In genomic region chr12:101026518-101026917, GRCm38 (mm10) we compare ENCODE assay signal across 9 mouse cellular contexts. TPM values are rescaled to one million over a fixed set of nuclear protein-coding genes. Genes with fewer than 3 reads are reported as not detected.
DNase-seq lines count a peak whose midpoint lies in the region; ATAC-seq and TF ChIP-seq lines count a peak whose summit lies in the region.
"Had no signal": no experiment of that assay in that cellular context is flagged by ENCODE, and none has a peak within 500 bp of the region (broad histone marks: within the 10 kb centered on the region; RNA-seq: fewer than 3 reads in every experiment).

No protein-coding gene starts in this region.

- H3K27me3 ChIP-seq in forebrain, embryonic 12.5 days = no peaks in the 10 kb centered on the region
- H3K27me3 ChIP-seq in limb, embryonic 12.5 days = peaks cover 40% of the 10 kb centered on the region
- no peaks in the 10 kb centered on the region for H3K27me3 ChIP-seq in neural tube, embryonic 12.5 days (replicated peaks)

- no peaks in the 10 kb centered on the region for H3K9me3 ChIP-seq in forebrain, embryonic 12.5 days
- no peaks in the 10 kb centered on the region for H3K9me3 ChIP-seq in limb, embryonic 12.5 days
- no peaks in the 10 kb centered on the region for H3K9me3 ChIP-seq in neural tube, embryonic 12.5 days

- no peak for DNase-seq in layer of hippocampus, adult 2 months (ENCODE audit: low spot score in 2 of 2)
- DNase-seq in layer of hippocampus, adult 11-12 months (ENCODE audit: low spot score) = no peak
- DNase-seq in natural killer cell, adult 2 months (ENCODE audit: low spot score in 2 of 2) = no peak
- DNase-seq in left cerebral cortex, adult 8-10 months (ENCODE audit: low spot score in 2 of 2) = no peak
- no peak for DNase-seq in right cerebral cortex, adult 18-20 months

- WGBS in forebrain, embryonic 12.5 days = 43% methylated on average over 7 of the region's 7 CpGs
- 63% methylated on average over 7 of the region's 7 CpGs for WGBS in limb, embryonic 12.5 days
- 45% methylated on average over 7 of the region's 7 CpGs for WGBS in neural tube, embryonic 12.5 days

- no peak for ATAC-seq in forebrain, embryonic 12.5 days (ENCODE audit: low FRiP score)
- no peak for ATAC-seq in limb, embryonic 12.5 days (ENCODE audit: insufficient number of reproducible peaks, insufficient read depth, low FRiP score, low TSS enrichment, low read depth)
- no peak for ATAC-seq in neural tube, embryonic 12.5 days (ENCODE audit: low FRiP score, low read depth)

- H3K27ac ChIP-seq in layer of hippocampus, adult 2 months = peak overlapping the region; percentile 61; the same call in 1 of the 2 replicates
- H3K27ac ChIP-seq in forebrain, embryonic 12.5 days = peak overlapping the region; percentile 97; the same call in 1 of the 2 replicates
- H3K27ac ChIP-seq in limb, embryonic 12.5 days = no peak overlapping the region
- H3K27ac ChIP-seq in neural tube, embryonic 12.5 days = no peak overlapping the region
- H3K27ac ChIP-seq: macrophage had no signal

- no peak for TF ChIP-seq CTCF in layer of hippocampus, adult 2 months (conservative IDR thresholded peaks at IDR 0.05)

- H3K9ac ChIP-seq in forebrain, embryonic 12.5 days = peak overlapping the region; percentile 93
- no peak overlapping the region for H3K9ac ChIP-seq in limb, embryonic 12.5 days (replicated peaks)
- peak overlapping the region; percentile 78 for H3K9ac ChIP-seq in neural tube, embryonic 12.5 days

- peak overlapping the region; percentile 69 for H3K4me3 ChIP-seq in layer of hippocampus, adult 2 months
- H3K4me3 ChIP-seq in forebrain, embryonic 12.5 days (replicated peaks) = peak overlapping the region; percentile 82
- H3K4me3 ChIP-seq in limb, embryonic 12.5 days (replicated peaks) = peak overlapping the region; percentile 65; the same call in 1 of the 2 replicates
- H3K4me3 ChIP-seq in neural tube, embryonic 12.5 days = peak overlapping the region; percentile 62

- H3K36me3 ChIP-seq in forebrain, embryonic 12.5 days (replicated peaks) = peaks cover 15% of the 10 kb centered on the region
- H3K36me3 ChIP-seq in limb, embryonic 12.5 days = no peaks in the 10 kb centered on the region
- peaks cover 7% of the 10 kb centered on the region; the same call in 1 of the 2 replicates for H3K36me3 ChIP-seq in neural tube, embryonic 12.5 days

- peaks cover 53% of the 10 kb centered on the region for H3K4me1 ChIP-seq in forebrain, embryonic 12.5 days
- peaks cover 24% of the 10 kb centered on the region for H3K4me1 ChIP-seq in limb, embryonic 12.5 days (replicated peaks)
- peaks cover 35% of the 10 kb centered on the region for H3K4me1 ChIP-seq in neural tube, embryonic 12.5 days

- peak overlapping the region; percentile 80 for H3K4me2 ChIP-seq in forebrain, embryonic 12.5 days
- peak overlapping the region; percentile 93 for H3K4me2 ChIP-seq in limb, embryonic 12.5 days
- peak overlapping the region; percentile 77 for H3K4me2 ChIP-seq in neural tube, embryonic 12.5 days (replicated peaks)

RNA-seq across cellular contexts. Expression of gene Ccdc88c, which starts 2.3 kb away (rescaled TPM):
- 10 to 100 TPM; 24.3 to 33.7 TPM for total RNA-seq in layer of hippocampus, adult 2 months (2021)
- polyA plus RNA-seq in forebrain, embryonic 12.5 days (2016; fragmentation: Nextera tagmentation; extraction: Ambion mirVana) = 28.8 and 30.4 TPM in 2 replicates
- polyA plus RNA-seq in limb, embryonic 12.5 days (2016; fragmentation: Nextera tagmentation; extraction: Ambion mirVana) = 4.2 and 4.3 TPM in 2 replicates
- polyA plus RNA-seq in neural tube, embryonic 12.5 days (2016; fragmentation: Nextera tagmentation; extraction: Ambion mirVana) = 14.7 and 16.0 TPM in 2 replicates
- 10 to 100 TPM; 28.9 to 31.3 (median 29.3) TPM for total RNA-seq in left cerebral cortex, adult 8-10 months (2022)

RNA-seq across cellular contexts. Expression of gene Ppp4r3a, which starts 57.0 kb away (rescaled TPM):
- 10 to 100 TPM; 38.4 to 44.7 TPM for total RNA-seq in layer of hippocampus, adult 2 months (2021)
- polyA plus RNA-seq in forebrain, embryonic 12.5 days (2016; fragmentation: Nextera tagmentation; extraction: Ambion mirVana) = 74.8 and 78.0 TPM in 2 replicates
- polyA plus RNA-seq in limb, embryonic 12.5 days (2016; fragmentation: Nextera tagmentation; extraction: Ambion mirVana) = 67.9 and 76.3 TPM in 2 replicates
- polyA plus RNA-seq in neural tube, embryonic 12.5 days (2016; fragmentation: Nextera tagmentation; extraction: Ambion mirVana) = 64.8 and 67.4 TPM in 2 replicates
- 10 to 100 TPM; 37.1 to 43.7 (median 41.6) TPM for total RNA-seq in left cerebral cortex, adult 8-10 months (2022)

Comparison
In these comparisons a context has a peak if more than half of its experiments do, and no peak if none do; other contexts are left out.
1. H3K27ac ChIP-seq: peak in layer of hippocampus, adult 2 months (single experiment) and forebrain, embryonic 12.5 days (single experiment); none in limb, embryonic 12.5 days (single experiment) and neural tube, embryonic 12.5 days (single experiment).
2. Peak in every context shown above with its lines, with median percentiles within 50 percentile points of each other: H3K4me3 ChIP-seq and H3K4me2 ChIP-seq.